Mouse (Mus musculus): ENCODE measurements around the gene 1110051M20Rik. TPM values are rescaled to one million over a fixed set of nuclear protein-coding genes. Genes with fewer than 3 reads are reported as not detected.

1110051M20Rik gene
- total and polyA plus RNA-seq, 3 experiments, result 21.1 to 34.0 (median 26.2) TPM

- H3K36me3 ChIP-seq (replicated peaks in 1 of 2; ENCODE audit: control insufficient read depth in 1 of 2, insufficient read depth in 1 of 2, low read length in 1 of 2), result no peaks in the 10 kb centered on the region
- H3K9me3 ChIP-seq (replicated peaks; ENCODE audit: low read length), result no peaks in the 10 kb centered on the region
- dilution Hi-C loops (cut with MboI; ENCODE audit: extremely low pct_ligation_motif_present, extremely low pct_unique_long_range_greater_than_20kb, low sequenced_read_pairs), result no loop called here
- H3K9ac ChIP-seq (ENCODE audit: insufficient read depth, low read depth), result no peak overlapping the region
- no peak overlapping the region for H3K27ac ChIP-seq (ENCODE audit: insufficient read depth, low read depth)
- in situ Hi-C loops (cut with MboI; ENCODE audit: low pct_ligation_motif_present, low pct_unique_long_range_greater_than_20kb, low sequenced_read_pairs), result no loop called here
- TF ChIP-seq MAX (IDR thresholded peaks at IDR 0.05; ENCODE audit: low read length), result no peak
- no peak for TF ChIP-seq JUN (IDR thresholded peaks at IDR 0.05; ENCODE audit: insufficient read depth, low read depth, low read length)
- TF ChIP-seq CHD1 (IDR thresholded peaks at IDR 0.05; ENCODE audit: low read depth, low read length), result no peak
- no peak for TF ChIP-seq RAD21 (IDR thresholded peaks at IDR 0.05; ENCODE audit: low read depth, low read length)
- no peak for TF ChIP-seq MEF2A (IDR thresholded peaks at IDR 0.05; ENCODE audit: borderline replicate concordance, low read depth, low read length)
- TF ChIP-seq GABPA (IDR thresholded peaks at IDR 0.05; ENCODE audit: insufficient replicate concordance, low read depth, low read length), result no peak
- TF ChIP-seq IRF4 (IDR thresholded peaks at IDR 0.05; ENCODE audit: low read depth, low read length), result no peak
- H3K4me1 ChIP-seq (ENCODE audit: control insufficient read depth in 1 of 2, insufficient read depth in 2 of 2), result peaks cover 0 to 9% of the 10 kb centered on the region in 2 experiments; a peak in 2 of 4 replicates
- no peak overlapping the region for H3K4me3 ChIP-seq (replicated peaks in 1 of 3; ENCODE audit: low read depth in 2 of 3, low read length in 2 of 3, poor library complexity in 1 of 3)
- no peaks in the 10 kb centered on the region for H3K27me3 ChIP-seq (replicated peaks)
- no peak for DNase-seq (ENCODE audit: extremely low read depth)
- H3K4me2 ChIP-seq (ENCODE audit: insufficient read depth, low read depth, poor library complexity, severe bottlenecking), result no peak overlapping the region
- no peaks in the 10 kb centered on the region for H3K79me2 ChIP-seq (replicated peaks; ENCODE audit: control insufficient read depth, extremely low read depth, insufficient read depth, poor library complexity, severe bottlenecking)
These were observed 88.7 kb downstream of the 1110051M20Rik start for GRCm38 (mm10) chr2:91355767-91356166.

GRCm38 (mm10) chr2:91354727-91355403, 89.6 kb downstream of the 1110051M20Rik start:
- in situ Hi-C loops (cut with MboI; ENCODE audit: low pct_ligation_motif_present, low pct_unique_long_range_greater_than_20kb, low sequenced_read_pairs), result no loop called here
- no peak overlapping the region for H3K9ac ChIP-seq (ENCODE audit: insufficient read depth, low read depth)
- dilution Hi-C loops (cut with MboI; ENCODE audit: extremely low pct_ligation_motif_present, extremely low pct_unique_long_range_greater_than_20kb, low sequenced_read_pairs), result no loop called here
- no peaks in the 10 kb centered on the region for H3K27me3 ChIP-seq (replicated peaks)
- H3K4me1 ChIP-seq (ENCODE audit: control insufficient read depth in 1 of 2, insufficient read depth in 2 of 2), result peaks cover 0 to 5% of the 10 kb centered on the region in 2 experiments; a peak in 1 of 4 replicates
- H3K27ac ChIP-seq (ENCODE audit: insufficient read depth, low read depth), result no peak overlapping the region
- H3K9me3 ChIP-seq (replicated peaks; ENCODE audit: low read length), result no peaks in the 10 kb centered on the region
- no peak overlapping the region for H3K4me2 ChIP-seq (ENCODE audit: insufficient read depth, low read depth, poor library complexity, severe bottlenecking)
- TF ChIP-seq MAX (IDR thresholded peaks at IDR 0.05; ENCODE audit: low read length), result no peak
- no peak for TF ChIP-seq POLR2AphosphoS2 (IDR thresholded peaks at IDR 0.05; ENCODE audit: low read depth, low read length)
- TF ChIP-seq KAT2A (IDR thresholded peaks at IDR 0.05; ENCODE audit: insufficient replicate concordance, low read length), result no peak
- no peak for TF ChIP-seq HCFC1 (IDR thresholded peaks at IDR 0.05; ENCODE audit: low read depth, low read length)
- no peak for TF ChIP-seq SIN3A (IDR thresholded peaks at IDR 0.05; ENCODE audit: low read length)
- no peak for TF ChIP-seq BHLHE40 (IDR thresholded peaks at IDR 0.05; ENCODE audit: low read depth, low read length)
- TF ChIP-seq IRF4 (IDR thresholded peaks at IDR 0.05; ENCODE audit: low read depth, low read length), result no peak
- no peak for TF ChIP-seq JUN (IDR thresholded peaks at IDR 0.05; ENCODE audit: insufficient read depth, low read depth, low read length)
- no peak overlapping the region for H3K4me3 ChIP-seq (replicated peaks in 1 of 3; ENCODE audit: low read depth in 2 of 3, low read length in 2 of 3, poor library complexity in 1 of 3)
- H3K79me2 ChIP-seq (replicated peaks; ENCODE audit: control insufficient read depth, extremely low read depth, insufficient read depth, poor library complexity, severe bottlenecking), result no peaks in the 10 kb centered on the region
- no peak for DNase-seq (ENCODE audit: extremely low read depth)
- no peaks in the 10 kb centered on the region for H3K36me3 ChIP-seq (replicated peaks in 1 of 2; ENCODE audit: control insufficient read depth in 1 of 2, insufficient read depth in 1 of 2, low read length in 1 of 2)
